Mouse (Mus musculus): ENCODE results near the gene Gp5. TPM values are rescaled to one million over a fixed set of nuclear protein-coding genes. Genes with fewer than 3 reads are reported as not detected.

Gene Gp5
- total RNA-seq, 2 experiments from 2014 or later, result 2.7 to 2.8 TPM

- no peak for DNase-seq (ENCODE audit: extremely low spot score in 1 of 2, low spot score in 1 of 2)
These were observed 29.8 kb downstream of the Gp5 start for GRCm38 (mm10) chr16:30280676-30281297.

GRCm38 (mm10) chr16:30278406-30278805, 32.2 kb downstream of the Gp5 start:
- DNase-seq (ENCODE audit: extremely low spot score in 1 of 2, low spot score in 1 of 2), result no peak

DNA sequence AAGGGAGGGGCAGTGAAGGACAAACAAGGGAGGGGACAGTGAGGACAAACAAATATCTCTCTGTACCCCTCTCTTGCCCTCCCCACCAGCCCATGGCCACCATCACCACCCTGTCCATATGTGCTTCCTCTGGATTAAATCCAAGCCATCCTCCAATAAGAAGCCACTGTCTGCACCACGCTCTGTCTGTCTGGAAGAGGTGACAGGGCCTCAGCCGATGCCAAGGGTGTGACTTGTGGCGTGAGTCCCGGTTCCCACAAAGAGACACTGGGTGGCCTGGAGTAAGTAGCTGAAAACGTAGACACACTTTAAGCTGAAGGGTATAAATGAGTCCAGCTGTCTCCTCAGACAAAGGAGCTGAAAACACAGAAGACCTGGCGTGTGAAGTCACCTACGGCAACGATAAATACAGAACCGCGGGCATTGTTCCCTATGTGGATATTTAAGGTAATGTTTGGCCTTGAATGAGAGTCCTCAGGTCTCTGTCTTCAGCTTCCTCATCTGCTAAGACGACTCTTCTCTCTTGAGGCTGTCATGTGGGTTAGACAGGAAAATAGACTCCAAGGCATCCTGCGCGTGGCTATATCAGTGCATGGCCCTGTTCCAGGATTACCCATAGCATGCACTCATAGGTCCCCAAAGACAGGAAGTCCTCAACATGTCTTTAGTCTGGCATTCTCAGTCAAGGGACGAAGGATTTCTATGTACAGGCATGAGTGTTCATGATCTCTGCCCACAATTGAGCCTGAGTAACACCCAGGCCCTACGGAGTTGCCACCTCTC, 34.8 kb downstream of the Gp5 start:
- no peak for DNase-seq (ENCODE audit: extremely low spot score in 1 of 2, low spot score in 1 of 2)

DNA sequence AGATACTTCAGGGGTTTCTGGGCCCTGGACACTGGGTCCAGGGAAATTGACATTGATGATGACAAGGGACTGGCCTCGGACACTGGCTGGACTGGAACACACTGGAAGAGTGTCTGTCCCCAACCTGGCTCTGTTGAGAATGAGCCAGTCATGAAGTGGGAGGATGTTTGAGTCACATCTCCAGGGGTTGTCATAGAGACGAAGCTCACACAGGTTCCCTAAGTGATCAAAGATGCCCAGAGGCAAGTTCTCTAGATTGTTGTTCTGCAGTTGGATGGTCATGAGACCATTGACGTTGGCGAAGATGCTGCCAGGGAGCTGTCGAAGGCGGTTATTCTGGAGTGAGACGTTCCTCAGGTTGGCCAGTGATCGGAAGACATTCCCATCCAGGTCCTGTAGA, 37.5 kb downstream of the Gp5 start:
- no peak for DNase-seq (ENCODE audit: extremely low spot score in 1 of 2, low spot score in 1 of 2)

GRCm38 (mm10) chr16:30271941-30272595, 38.5 kb downstream of the Gp5 start:
- no peak for DNase-seq (ENCODE audit: extremely low spot score in 1 of 2, low spot score in 1 of 2)

GRCm38 (mm10) chr16:30271223-30271761, 39.3 kb downstream of the Gp5 start:
- no peak for DNase-seq (ENCODE audit: extremely low spot score in 1 of 2, low spot score in 1 of 2)

GRCm38 (mm10) chr16:30267359-30267758, 43.2 kb downstream of the Gp5 start, which contains the start of gene Cpn2:
Gene Cpn2, minus strand, starts transcription at chr16:30267499.
- no peak for DNase-seq (ENCODE audit: extremely low spot score in 1 of 2, low spot score in 1 of 2)

GRCm38 (mm10) chr16:30266561-30266960, 44.0 kb downstream of the Gp5 start:
- DNase-seq (ENCODE audit: extremely low spot score in 1 of 2, low spot score in 1 of 2), result no peak

DNA sequence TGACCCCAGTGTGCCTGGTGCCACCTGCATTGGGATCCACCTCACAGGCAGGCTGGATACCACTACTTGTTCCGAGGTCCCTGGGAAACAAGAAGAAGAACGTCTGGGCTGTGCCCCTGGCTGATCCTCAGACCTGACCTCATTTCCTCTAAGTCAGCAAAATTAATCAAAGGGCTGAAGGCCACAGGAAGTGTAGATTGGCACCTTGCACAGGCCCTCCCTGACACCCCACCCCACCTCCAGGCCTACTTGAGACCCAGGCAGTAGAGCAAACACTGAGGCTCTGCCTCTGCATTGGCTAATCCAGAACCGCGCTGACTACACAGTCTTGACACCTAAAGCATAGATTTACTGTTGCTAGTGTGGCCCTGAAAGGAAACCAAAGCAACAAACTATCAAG, 45.0 kb downstream of the Gp5 start:
- no peak for DNase-seq (ENCODE audit: extremely low spot score in 1 of 2, low spot score in 1 of 2)

DNA sequence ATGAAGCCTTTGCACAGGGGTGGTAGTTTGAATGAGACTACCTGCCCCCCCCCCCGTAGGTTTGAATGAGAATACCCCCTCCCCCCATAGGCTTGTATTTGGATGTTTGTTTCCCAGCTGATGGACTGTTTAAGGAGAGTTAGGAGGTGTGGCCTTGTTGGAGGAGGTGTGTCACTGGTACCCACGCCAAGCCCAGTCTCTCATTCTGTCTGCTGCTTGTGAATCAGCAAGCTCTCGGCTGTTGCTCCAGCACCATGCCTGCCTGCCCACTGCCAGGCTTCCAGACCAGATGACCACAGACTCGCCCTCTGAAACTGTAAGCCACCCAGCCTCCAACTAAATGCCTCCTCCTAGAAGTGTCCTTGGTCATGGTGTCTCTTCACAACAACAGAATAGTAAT, 47.4 kb downstream of the Gp5 start:
- no peak for DNase-seq (ENCODE audit: extremely low spot score in 1 of 2, low spot score in 1 of 2)

DNA sequence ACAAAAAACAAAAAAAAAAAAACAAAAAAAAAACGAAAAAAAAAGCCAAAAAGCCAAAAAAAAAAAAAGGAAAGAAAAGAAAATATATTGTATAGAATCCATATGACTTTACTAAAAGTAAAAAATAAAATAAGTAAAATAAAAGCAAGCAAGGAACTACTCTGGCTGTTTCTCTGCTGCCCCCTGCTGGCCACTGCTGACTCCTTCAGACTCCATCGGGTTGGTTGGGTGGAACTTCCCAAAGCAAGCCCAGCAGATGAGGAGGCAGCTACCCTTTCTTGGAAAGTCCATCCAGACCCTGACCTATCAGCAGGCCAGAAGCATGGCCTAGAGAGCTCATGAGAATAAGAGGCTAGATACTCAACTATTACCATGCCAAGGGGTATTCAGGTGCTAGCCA, 47.9 kb downstream of the Gp5 start:
- peak; percentile 55 to 85 for DNase-seq (ENCODE audit: extremely low spot score in 1 of 2, low spot score in 1 of 2)

DNA sequence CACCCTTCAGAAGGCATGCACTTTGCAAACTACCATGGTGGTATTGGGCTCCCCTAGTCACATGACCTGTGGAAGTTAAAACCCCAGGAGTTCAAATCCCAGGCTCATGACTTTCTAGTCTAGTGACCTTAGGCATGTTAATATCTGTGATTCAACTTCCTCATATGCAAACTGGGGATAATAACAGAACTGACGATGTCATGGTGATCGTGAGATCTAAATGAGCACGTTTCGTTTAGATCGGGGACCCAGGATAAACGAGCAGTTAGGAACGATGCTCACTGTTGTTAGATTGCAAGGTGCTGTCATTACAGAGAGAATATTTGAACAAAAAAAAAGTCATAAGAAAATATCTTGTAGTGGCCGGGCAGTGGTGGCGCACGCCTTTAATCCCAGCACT, 48.4 kb downstream of the Gp5 start:
- DNase-seq (ENCODE audit: extremely low spot score in 1 of 2, low spot score in 1 of 2), result no peak

DNA sequence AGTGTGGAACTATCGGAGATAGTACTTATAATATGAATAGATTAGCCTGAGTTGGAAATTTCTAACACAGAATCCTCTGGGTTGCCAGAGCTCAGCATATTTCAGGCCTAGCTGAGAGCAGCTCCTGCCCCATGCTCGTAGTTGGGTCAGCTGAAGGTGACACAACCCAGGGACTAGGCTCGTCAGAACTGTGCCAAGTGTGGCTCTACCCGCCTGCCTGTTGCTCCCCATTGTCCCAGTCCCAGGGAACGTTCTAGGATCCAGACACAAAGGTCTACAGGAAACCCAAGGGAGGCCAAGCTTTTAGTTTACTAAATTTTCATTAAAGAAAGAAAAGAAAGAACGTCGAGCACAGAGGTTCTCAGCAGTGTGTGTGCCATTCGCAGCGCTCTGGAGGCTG, 49.2 kb downstream of the Gp5 start:
- DNase-seq (ENCODE audit: extremely low spot score in 1 of 2, low spot score in 1 of 2), result no peak

DNA sequence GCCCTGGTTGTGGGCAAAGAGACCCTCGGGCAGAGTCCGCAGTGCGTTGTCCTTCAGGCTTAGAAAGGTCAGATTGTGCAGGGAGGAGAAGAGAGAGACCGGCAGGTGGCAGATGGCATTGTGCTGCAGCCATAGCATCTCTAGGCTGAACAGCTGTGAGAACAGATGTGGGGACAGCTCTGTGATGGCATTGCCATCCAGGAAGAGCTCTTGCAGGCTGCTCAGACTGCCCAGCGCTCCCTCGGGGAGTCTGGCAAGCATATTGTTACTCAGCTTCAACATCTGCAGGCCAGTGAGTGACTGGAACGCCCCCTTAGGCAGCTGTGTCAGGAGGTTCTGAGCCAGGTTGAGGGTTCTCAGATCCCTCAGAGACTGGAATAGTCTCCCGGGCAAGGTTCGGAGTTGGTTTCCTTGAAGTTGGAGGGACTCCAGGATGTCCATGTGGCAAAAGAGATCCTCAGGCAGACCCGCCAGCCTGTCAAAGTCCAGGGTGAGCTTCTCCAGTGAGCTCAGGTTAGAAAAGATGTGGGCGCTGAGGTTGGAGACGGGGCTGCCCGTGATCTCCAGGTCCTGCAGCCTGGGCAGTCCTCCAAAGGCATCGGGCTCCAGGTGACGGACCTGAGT, 50.5 kb downstream of the Gp5 start:
- no peak for DNase-seq (ENCODE audit: extremely low spot score in 1 of 2, low spot score in 1 of 2)

DNA sequence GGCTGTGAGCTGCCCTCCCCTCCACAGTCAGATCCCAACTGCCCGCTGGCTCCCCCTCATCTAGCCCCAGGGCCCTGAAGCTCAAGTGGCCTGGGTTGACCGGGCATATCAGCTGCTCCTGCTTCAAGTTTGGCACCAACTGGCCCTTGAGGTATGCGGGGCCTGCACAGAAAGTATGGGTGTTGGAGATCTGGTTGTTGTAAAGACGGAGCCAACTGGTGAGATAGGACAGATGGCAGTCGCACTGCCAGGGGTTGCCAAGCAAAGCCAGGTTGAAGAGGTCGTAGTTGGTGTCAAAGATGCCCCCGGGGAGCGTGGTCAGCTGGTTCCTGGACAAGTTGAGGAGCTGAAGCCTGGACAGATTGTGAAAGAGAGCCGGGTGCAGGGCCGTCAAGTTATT, 51.1 kb downstream of the Gp5 start:
- DNase-seq (ENCODE audit: extremely low spot score in 1 of 2, low spot score in 1 of 2), result no peak

GRCm38 (mm10) chr16:30258441-30258840, 52.1 kb downstream of the Gp5 start:
- DNase-seq (ENCODE audit: extremely low spot score in 1 of 2, low spot score in 1 of 2), result no peak

GRCm38 (mm10) chr16:30257718-30258117, 52.9 kb downstream of the Gp5 start:
- DNase-seq (ENCODE audit: extremely low spot score in 1 of 2, low spot score in 1 of 2), result no peak

All from layer of hippocampus, postnatal 25 days (tissue).